Mouse (Mus musculus): ENCODE data around the gene Slc47a1. TPM values are rescaled to one million over a fixed set of nuclear protein-coding genes. Genes with fewer than 3 reads are reported as not detected.
"Not testable (repeated sequence)": the region's sequence is repeated elsewhere in the genome, so short reads cannot be mapped to it uniquely, and the experiment has no call there.

The Slc47a1 gene
- total and polyA plus RNA-seq, 2 experiments from 2014 or later: 31.5 to 49.4 TPM

GRCm38 (mm10) chr11:61408184-61409027, 30.3 kb upstream of the Slc47a1 start:
- Histone ChIP-seq H3K4me3 (ENCODE audit: low read depth, low read length) (peak overlapping the region; percentile 62), H3K9ac (replicated peaks; ENCODE audit: low read depth, low read length) (peak overlapping the region; percentile 58), H3K27ac (ENCODE audit: low read depth) (peak overlapping the region; percentile 89), H3K4me1 (ENCODE audit: control insufficient read depth, insufficient read depth) (no peaks in the 10 kb centered on the region), H3K36me3 (replicated peaks; ENCODE audit: control insufficient read depth, insufficient read depth, low read length) (no peaks in the 10 kb centered on the region), H3K4me2 (ENCODE audit: low read depth, low read length) (peak overlapping the region; percentile 54), H3K9me3 (replicated peaks; ENCODE audit: control insufficient read depth, low read length) (no peaks in the 10 kb centered on the region), H3K27me3 (ENCODE audit: control insufficient read depth, insufficient read depth, low read length) (no peaks in the 10 kb centered on the region)
- DNase-seq (ENCODE audit: low spot score) (peak; percentile 77), ATAC-seq (ENCODE audit: insufficient read depth, low read depth) (peak; percentile 90)
- TF ChIP-seq CTCF (IDR thresholded peaks at IDR 0.05; ENCODE audit: low read depth) (no peak), EP300 (IDR thresholded peaks at IDR 0.05; ENCODE audit: low read depth) (no peak)
- under 1% methylated on average over 64 of the region's 64 CpGs for WGBS

- H3K4me1 ChIP-seq (ENCODE audit: control insufficient read depth, insufficient read depth): no peaks in the 10 kb centered on the region
- ATAC-seq (ENCODE audit: insufficient read depth, low read depth) (peak; percentile 87), DNase-seq (ENCODE audit: low spot score) (peak; percentile 60)
- 2% methylated on average over 39 of the region's 39 CpGs for WGBS
- no peaks in the 10 kb centered on the region for H3K36me3 ChIP-seq (replicated peaks; ENCODE audit: control insufficient read depth, insufficient read depth, low read length)
- TF ChIP-seq EP300 (IDR thresholded peaks at IDR 0.05; ENCODE audit: low read depth): no peak
- peak; percentile 42 for TF ChIP-seq CTCF (IDR thresholded peaks at IDR 0.05; ENCODE audit: low read depth)
- H3K9me3 ChIP-seq (replicated peaks; ENCODE audit: control insufficient read depth, low read length): no peaks in the 10 kb centered on the region
- peak overlapping the region; percentile 58 for H3K9ac ChIP-seq (replicated peaks; ENCODE audit: low read depth, low read length)
- peak overlapping the region; percentile 62 for H3K4me3 ChIP-seq (ENCODE audit: low read depth, low read length)
- peak overlapping the region; percentile 89 for H3K27ac ChIP-seq (ENCODE audit: low read depth)
- H3K27me3 ChIP-seq (ENCODE audit: control insufficient read depth, insufficient read depth, low read length): no peaks in the 10 kb centered on the region
- H3K4me2 ChIP-seq (ENCODE audit: low read depth, low read length): peak overlapping the region; percentile 54
Measured at GRCm38 (mm10) chr11:61407638-61408183, 29.6 kb upstream of the Slc47a1 start.

DNA sequence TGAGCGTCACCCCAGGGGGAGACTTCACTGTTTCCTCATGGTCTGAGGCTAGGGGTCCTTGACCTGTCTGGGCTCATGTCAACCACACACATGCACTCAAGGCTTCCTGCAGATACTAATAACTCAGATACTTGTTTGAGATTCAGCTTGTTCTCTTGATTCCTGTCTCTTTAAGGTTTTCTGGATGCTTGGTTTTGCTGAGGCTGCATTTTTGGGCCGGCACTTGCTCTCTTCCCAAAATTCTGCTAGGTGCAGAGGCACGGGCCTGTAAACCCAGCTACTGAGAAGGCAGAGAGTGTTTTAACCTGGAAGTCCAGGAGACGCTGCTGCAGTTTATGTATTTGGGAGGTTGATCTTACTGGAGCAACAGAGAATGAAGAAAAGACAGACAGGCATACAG, 23.6 kb upstream of the Slc47a1 start:
- Histone ChIP-seq H3K9me3 (replicated peaks; ENCODE audit: control insufficient read depth, low read length) (no peaks in the 10 kb centered on the region), H3K4me2 (ENCODE audit: low read depth, low read length) (no peak overlapping the region), H3K4me1 (ENCODE audit: control insufficient read depth, insufficient read depth) (peaks cover 21% of the 10 kb centered on the region), H3K9ac (replicated peaks; ENCODE audit: low read depth, low read length) (no peak overlapping the region), H3K27ac (ENCODE audit: low read depth) (peak overlapping the region; percentile 95), H3K4me3 (ENCODE audit: low read depth, low read length) (no peak overlapping the region), H3K36me3 (replicated peaks; ENCODE audit: control insufficient read depth, insufficient read depth, low read length) (no peaks in the 10 kb centered on the region), H3K27me3 (ENCODE audit: control insufficient read depth, insufficient read depth, low read length) (no peaks in the 10 kb centered on the region)
- ATAC-seq (ENCODE audit: insufficient read depth, low read depth) (no peak), DNase-seq (ENCODE audit: low spot score) (no peak)
- 82% methylated on average over 4 of the region's 4 CpGs for WGBS
- no peak for TF ChIP-seq CTCF (IDR thresholded peaks at IDR 0.05; ENCODE audit: low read depth)
- no peak for TF ChIP-seq EP300 (IDR thresholded peaks at IDR 0.05; ENCODE audit: low read depth)

- Histone ChIP-seq H3K36me3 (replicated peaks; ENCODE audit: control insufficient read depth, insufficient read depth, low read length) (no peaks in the 10 kb centered on the region), H3K27ac (ENCODE audit: low read depth) (peak overlapping the region; percentile 95), H3K9ac (replicated peaks; ENCODE audit: low read depth, low read length) (peak overlapping the region; percentile 46; the same call in 1 of the 2 replicates), H3K27me3 (ENCODE audit: control insufficient read depth, insufficient read depth, low read length) (no peaks in the 10 kb centered on the region), H3K4me2 (ENCODE audit: low read depth, low read length) (peak overlapping the region; percentile 46), H3K4me1 (ENCODE audit: control insufficient read depth, insufficient read depth) (peaks cover 21% of the 10 kb centered on the region), H3K4me3 (ENCODE audit: low read depth, low read length) (peak overlapping the region; percentile 15; the same call in 1 of the 2 replicates), H3K9me3 (replicated peaks; ENCODE audit: control insufficient read depth, low read length) (no peaks in the 10 kb centered on the region)
- no peak for TF ChIP-seq CTCF (IDR thresholded peaks at IDR 0.05; ENCODE audit: low read depth)
- no peak for TF ChIP-seq EP300 (IDR thresholded peaks at IDR 0.05; ENCODE audit: low read depth)
- 35% methylated on average over 8 of the region's 8 CpGs for WGBS
- DNase-seq (ENCODE audit: low spot score): peak; percentile 73
- ATAC-seq (ENCODE audit: insufficient read depth, low read depth): peak; percentile 88
Measured at GRCm38 (mm10) chr11:61400681-61401346, 22.7 kb upstream of the Slc47a1 start.

- not testable (repeated sequence) for H3K27me3 ChIP-seq (ENCODE audit: control insufficient read depth, insufficient read depth, low read length); H3K36me3 ChIP-seq (replicated peaks; ENCODE audit: control insufficient read depth, insufficient read depth, low read length); H3K4me3 ChIP-seq (ENCODE audit: low read depth, low read length); DNase-seq (ENCODE audit: low spot score); H3K4me2 ChIP-seq (ENCODE audit: low read depth, low read length); H3K27ac ChIP-seq (ENCODE audit: low read depth); H3K9ac ChIP-seq (replicated peaks; ENCODE audit: low read depth, low read length); ATAC-seq (ENCODE audit: insufficient read depth, low read depth); H3K9me3 ChIP-seq (replicated peaks; ENCODE audit: control insufficient read depth, low read length)
- H3K4me1 ChIP-seq (ENCODE audit: control insufficient read depth, insufficient read depth): peaks cover 21% of the 10 kb centered on the region
- WGBS: 87% methylated on average over 17 of the region's 18 CpGs
Measured at GRCm38 (mm10) chr11:61397423-61398043, 19.4 kb upstream of the Slc47a1 start.

Measured in heart, postnatal 0 days (tissue).